Mouse (Mus musculus) gastrocnemius, postnatal 4 days (tissue): Measurements from ENCODE around the gene Ranbp3. TPM values are rescaled to one million over a fixed set of nuclear protein-coding genes. Genes with fewer than 3 reads are reported as not detected.

Source experiments
- DNase-seq, 2 experiments: peaks; one replicate each; pipeline ENCODE4 v3.0.0; 2021 to 2022; ENCODE audit warnings: low spot score in 2 of 2, mixed read lengths in 2 of 2
- total RNA-seq, 2 experiments: library from RNA; stranded (reverse); gene quantifications; 2 replicates each; pipeline ENCODE4 v1.2.3; 2021

Ranbp3 gene
- total RNA-seq, 2 experiments from 2014 or later: 58.6 to 59.4 TPM

GRCm38 (mm10) chr17:56723419-56724161, 50.5 kb downstream of the Ranbp3 start:
- no peak for DNase-seq

- DNase-seq: no peak
Observed at GRCm38 (mm10) chr17:56727029-56727649, 54.0 kb downstream of the Ranbp3 start.

DNA sequence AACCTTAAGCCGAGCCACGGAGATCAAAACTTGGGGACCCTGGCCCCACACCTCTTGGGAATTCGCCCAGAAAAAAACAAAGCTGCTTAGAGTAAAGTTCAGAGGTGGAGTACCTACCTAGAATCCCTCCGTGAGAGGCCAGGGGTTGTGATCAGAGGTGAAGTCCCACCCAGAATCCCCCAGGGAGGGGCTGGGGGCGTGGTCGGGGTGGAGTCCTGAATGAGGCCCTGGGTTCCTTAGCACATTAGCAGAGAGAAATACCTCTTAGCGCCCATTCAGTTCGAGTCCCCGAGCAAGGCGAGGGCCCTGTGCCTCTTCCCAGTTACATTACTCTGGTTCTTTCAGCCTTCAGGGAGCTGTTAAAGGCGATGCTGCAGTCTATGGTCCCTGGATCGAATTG, 54.6 kb downstream of the Ranbp3 start:
- DNase-seq: no peak

DNA sequence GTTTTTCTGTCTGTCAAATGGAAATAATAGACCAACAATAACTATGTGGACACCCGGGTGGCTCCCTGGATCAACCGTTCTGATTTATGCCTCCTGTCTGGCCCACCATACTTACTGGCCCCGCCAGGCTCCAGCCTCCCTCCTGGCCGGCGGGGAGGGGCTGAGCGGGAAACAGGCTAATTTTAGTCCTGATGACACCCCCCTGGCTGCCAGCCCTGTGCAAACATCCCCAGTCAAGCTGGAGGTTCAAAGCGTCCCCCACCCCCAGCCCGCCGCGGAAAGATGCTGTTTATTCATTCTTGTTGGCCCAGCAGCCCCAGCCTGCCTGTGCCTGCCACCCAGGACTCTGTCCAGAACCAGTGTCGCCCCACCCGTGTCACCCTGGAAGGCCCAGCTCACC, 55.0 kb downstream of the Ranbp3 start:
- no peak for DNase-seq

- DNase-seq: no peak
Observed at GRCm38 (mm10) chr17:56729151-56729550, 56.1 kb downstream of the Ranbp3 start.

- DNase-seq: no peak
Observed at GRCm38 (mm10) chr17:56729656-56730055, 56.6 kb downstream of the Ranbp3 start.

DNA sequence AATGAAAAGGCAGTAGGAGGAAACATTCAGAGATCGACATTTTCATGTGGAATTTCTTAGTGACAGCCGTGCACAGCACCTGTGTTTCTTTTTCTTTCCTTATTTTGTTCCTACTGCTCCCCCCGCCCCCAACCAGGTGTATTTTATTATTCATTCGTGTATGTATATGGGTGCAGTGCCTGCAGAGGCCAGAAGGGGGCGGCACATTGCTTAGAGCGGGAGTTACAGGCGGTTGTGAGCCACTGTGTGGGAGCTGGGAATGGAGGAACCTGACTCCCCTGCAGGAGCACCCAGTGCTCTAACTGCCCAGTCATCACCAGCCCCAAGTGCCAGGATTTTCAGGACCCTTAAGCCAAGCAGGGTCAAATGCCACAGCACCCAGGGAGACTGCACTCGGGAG, 63.4 kb downstream of the Ranbp3 start:
- DNase-seq: no peak

- no peak for DNase-seq
Observed at GRCm38 (mm10) chr17:56738221-56738620, 65.1 kb downstream of the Ranbp3 start.

DNA sequence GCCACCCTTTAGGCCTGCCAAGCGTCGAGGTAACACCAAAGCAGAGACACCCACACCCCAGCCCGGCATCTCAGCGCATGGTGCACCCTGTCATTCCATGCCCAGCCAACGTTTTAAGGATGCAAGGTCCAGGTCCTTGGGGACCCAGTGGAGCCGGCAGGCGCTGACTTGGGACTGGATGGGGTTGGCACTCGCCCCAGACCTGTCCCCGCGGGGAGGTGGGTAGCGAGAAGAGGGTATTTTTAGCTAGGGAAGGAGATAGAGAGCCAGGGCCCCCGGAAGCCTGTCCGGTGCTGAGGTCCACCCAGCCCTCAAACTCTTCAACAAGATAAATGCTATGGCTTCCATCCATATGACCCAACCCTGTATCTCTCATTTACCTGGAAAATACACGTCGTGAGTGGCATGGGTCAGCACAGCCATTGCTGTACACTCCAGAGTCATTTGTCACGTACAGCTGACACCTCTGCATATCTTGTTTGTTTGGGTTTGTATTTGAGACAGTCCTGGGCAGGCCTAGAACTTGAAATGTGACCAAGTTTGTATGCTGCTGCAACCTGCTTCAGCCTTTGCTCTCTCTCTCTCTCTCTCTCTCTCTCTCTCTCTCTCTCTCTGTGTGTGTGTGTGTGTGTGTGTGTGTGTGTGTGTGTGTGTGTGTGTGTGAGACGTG, 67.2 kb downstream of the Ranbp3 start:
- DNase-seq: no peak

DNA sequence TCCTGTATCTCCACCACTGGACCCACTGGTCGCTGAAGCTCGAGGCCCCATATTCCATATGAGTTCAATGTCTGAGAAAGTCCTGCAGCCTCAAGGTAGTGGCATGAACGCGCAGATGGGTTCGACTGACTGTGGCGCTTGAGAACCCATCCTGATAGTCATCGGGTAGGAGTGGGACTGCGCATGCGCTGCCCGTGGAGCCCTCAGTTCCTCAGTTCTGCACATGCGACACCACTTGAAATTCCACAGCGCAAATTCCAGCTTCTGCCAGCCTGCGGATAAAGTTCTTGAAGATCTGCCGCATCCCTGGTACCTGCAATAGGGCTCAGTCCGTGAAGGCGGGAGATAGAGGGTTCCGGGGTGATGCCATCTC, 67.7 kb downstream of the Ranbp3 start:
- no peak for DNase-seq

DNA sequence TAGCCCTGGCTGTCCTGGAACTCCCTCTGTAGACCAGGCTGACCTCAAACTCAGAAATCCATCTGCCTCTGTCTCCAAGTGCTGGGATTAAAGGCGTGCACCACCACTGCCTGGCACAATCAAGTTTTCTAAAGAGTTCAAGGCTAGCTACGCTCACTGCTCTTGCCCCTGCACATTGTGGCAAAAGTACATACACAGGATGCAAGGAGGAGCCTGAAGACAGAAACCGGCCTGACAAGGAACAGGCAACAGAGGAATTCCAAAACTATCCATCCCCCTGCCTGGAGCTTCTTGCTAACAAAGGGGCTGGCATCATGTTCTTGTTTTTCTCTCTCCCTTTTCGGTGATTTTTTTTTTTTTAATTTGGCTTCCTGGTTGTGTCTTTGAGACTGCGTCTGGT, 71.1 kb downstream of the Ranbp3 start:
- no peak for DNase-seq

- DNase-seq: no peak
Observed at GRCm38 (mm10) chr17:56751404-56752072, 78.4 kb downstream of the Ranbp3 start.

GRCm38 (mm10) chr17:56753452-56753851, 80.4 kb downstream of the Ranbp3 start:
- peak in 1 of 2 experiments; percentile 33 for DNase-seq

DNA sequence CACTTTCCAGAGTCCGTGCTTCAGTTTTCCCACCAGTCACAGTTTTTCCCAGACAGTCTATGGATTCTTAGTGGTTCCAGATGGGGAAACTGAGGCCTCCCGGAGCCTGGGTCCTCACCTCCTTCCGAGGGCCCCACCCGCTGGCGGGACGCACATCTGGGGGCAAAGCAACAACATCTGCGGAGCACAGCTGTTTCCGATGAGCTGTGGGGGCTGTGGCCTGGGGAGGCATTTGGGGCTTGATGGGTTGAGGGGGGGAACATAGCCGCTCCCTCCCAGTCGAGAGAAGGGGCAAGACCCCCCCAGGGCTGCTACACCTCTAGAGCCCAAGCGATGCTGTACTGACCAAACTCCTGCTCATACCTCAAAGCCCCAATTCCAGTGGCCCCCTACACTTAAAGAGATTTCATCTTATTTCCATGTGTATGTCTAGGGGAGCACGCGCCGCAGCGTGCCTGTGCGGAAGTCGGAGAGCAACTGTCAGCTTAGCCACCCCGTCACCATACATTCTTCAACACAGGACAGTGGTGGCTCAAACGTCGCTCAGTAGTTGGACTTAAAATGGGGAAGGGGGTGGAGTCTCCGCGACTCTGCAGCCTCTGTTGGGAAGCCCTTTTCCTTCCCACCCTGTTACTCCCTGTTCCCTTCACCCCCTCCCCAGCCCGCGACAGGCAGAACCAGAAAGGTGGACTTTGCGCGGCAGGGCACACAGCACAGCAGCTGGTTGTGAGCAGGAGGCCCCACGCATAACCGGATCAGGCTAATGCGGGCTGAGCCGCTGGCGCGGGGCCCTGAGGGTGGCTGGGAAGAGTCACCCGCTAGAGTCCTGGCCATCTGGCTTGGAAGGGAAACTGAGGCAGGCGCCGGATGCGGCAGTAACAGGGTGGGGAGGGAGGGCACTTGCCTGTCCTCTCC, 81.4 kb downstream of the Ranbp3 start:
- DNase-seq: no peak

DNA sequence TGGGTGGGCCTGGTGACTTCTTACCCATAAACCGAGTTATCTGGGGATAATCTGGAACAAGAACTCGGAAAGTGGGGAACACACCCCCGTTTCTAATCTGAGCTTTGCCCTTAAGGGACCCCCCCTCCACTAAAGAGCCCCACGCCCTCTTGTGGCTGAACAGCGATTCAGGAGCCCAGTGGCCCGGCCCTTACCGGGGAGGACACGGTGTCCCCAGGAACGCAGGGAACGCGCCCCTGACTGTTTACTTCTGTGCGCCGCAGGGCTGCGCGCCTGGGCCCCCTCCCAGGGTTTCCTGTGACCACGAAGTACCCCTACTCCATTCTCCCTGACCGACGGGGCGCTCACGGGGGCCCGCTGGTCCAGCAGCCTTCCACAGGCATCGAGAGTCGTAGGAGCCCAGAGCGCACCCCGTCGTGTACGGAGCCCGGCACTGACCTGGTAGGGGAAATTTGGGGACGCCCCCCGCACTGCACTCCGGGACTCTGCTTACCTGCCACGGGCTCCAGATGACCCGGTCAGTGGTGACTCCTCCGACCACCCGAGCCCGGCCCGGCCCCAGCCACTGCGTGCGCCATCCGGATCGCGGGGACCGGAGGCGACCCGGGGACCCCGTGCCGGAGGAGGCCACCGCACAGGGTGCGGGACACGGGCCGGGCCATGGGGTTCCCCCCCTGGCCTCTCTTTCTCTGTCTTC, 83.8 kb downstream of the Ranbp3 start:
- DNase-seq: peak in 1 of 2 experiments; percentile 33

- DNase-seq: peak; percentile 60 to 82
Observed at GRCm38 (mm10) chr17:56757416-56758123, 84.5 kb downstream of the Ranbp3 start, which contains the start of gene Nrtn. Gene Nrtn (minus strand): TSS chr17:56757530.

GRCm38 (mm10) chr17:56758132-56758531, 85.0 kb downstream of the Ranbp3 start:
- DNase-seq: peak; percentile 41 to 53

GRCm38 (mm10) chr17:56759261-56759660, 86.2 kb downstream of the Ranbp3 start:
- no peak for DNase-seq

- DNase-seq: no peak
Observed at GRCm38 (mm10) chr17:56761077-56761476, 88.0 kb downstream of the Ranbp3 start.
